Mouse (Mus musculus) cerebellum, postnatal 36 days (tissue): ENCODE results near the gene Zcrb1.
A peak's percentile ranks its signal among the peaks of the same experiment; 100 is the strongest.

Experiments
- DNase-seq, 2 experiments: peaks; one replicate each; pipeline ENCODE4 v3.0.0; 2021 to 2022; ENCODE audit warnings: mixed read lengths in 2 of 2

Zcrb1 gene

DNA sequence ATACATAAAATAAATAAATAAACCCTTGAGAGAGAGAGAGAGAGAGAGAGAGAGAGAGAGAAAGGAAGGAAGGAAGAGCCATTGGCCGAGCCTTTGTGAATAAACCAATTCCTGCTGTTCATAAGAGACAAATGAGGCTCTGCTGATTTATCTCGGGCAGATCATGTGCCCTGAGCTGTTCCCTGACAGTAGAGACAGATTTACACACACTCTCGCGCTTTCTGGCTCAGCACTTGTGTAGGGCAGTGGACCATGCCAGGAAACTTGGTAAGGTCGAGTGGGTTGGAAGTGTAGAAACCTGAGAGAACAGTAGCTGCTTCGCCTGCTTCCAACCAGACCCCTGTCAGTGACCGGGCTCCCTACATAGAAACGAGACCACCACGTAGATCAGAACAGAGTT is 29.6 kb downstream of the Zcrb1 start:
- no peak for DNase-seq

DNA sequence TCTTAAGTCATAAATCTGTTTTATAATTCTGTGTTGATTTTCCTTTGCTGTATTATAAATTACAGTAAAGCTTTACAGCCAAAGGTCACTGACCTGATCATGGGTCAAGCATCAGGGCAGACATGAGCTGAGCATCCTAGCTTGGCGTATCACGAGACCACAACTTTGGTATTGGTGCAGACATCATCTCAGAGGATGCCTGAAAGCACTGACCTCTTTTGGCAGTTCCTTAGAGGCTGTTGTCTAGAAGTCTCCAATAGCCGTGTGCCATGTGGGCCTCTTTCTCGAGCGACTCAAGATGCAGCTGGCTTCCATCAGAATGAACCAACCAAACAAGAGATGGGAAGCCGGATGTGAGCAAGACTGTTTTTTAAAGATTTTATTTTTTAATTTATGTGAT is 32.6 kb downstream of the Zcrb1 start:
- no peak for DNase-seq

DNA sequence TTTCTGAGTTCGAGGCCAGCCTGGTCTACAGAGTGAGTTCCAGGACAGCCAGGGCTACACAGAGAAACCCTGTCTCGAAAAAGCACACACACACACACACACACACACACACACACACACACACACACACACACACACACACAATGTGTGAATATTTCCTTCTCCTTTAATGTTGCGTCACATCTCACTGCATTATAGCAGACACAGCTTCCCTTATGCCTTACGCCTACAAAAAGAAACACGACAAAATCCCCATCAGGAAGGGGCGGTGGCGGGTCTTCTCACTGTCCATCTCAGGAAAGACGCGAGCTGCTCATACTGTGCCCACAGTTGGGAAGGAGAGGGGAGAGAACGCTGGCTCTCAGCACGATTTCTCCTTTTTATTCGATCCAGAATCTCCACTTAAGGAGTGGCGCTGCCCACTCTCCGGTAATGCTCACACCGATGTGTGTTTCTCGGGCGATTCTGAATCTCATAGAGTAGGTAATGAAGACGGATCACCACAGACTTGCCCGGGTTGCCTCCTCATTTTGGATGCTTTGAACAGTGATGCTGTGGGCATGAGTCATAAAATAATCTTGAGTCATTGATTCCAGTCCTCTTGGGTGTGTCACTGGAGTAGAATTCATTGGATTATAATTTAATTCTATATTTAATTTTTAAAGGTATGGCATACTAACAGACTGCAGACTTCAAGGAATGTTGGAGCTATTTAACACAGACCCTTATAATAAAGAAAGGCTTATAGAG is 39.6 kb downstream of the Zcrb1 start:
- DNase-seq = no peak

DNA sequence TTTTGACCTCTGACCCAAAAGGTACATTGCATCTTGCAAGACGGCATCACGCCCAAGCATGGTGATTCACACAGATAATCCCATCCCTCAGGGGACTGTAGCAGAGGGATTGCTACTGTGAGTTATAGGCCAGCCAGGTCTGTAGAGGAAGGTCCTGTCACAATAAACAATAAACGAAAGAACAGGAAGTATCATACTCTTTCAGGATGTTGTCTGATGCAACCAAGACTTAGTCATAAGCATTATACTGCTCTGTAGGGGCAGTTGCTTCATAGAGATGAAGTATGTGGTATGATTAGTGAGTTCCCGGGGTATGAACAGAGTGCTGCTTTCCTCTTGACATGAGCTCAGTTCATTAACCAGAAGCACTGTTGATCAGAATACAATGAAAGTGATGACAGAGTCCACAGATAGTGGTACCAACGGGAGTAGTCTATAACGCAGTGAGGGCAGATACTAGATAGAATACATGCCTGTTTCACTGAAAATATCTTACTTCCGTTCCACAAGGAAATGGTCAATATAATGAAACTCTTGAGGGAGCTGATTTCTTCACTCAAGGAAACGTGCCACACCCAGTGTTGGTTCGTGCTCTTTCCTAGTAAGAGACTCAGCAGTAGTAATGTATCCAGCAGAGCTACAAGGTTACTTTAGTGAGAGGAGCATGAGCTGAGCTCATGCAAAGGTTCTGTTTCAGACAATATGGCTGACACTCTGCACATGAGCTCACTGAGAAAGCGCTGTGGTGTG is 57.3 kb downstream of the Zcrb1 start:
- no peak for DNase-seq

DNA sequence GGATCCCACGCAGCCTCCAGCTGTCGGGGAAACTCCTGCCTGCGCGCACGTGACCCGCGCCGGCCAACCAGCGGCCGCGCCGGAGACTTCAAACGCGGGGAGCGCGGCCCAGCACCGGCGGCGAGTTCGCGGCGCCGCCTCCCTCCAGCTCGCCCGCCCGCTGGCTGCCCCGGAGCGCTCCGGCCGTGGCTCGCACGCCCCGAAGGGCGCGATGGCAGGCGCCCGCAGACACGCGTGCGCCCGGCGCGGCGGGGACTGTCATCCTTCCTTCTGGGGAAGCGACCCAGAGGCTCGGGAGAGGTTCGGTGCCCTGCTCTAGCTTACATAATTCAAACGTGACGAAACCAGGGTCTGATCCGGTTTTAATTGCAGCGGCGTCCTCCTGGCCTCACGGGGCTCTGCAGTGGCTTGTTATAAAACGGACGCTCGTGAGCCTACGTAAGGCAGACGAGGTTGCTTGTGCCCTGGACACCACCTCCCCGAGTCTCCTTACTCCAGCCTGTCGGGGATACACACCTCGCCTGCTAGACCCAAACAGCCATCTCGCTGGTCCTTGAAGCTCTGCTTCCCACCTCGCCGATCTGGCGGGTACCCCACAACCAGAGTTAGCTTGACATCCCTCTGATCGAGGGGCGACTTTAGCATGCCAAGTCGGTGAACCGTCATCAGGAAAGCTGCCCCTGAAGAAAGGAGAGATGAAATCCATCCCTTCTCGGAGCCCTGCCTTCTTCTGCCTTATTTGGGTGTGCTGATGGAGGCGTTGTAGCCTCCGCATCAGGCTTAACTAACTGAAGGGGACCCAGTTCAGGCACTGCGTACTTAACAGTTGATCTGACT is 61.0 kb downstream of the Zcrb1 start, which contains the start of gene Yaf2:
Gene Yaf2, minus strand, starts transcription at position 11 of the 837 bp plus-strand sequence.
- peak; percentile 74 to 83 for DNase-seq

DNA sequence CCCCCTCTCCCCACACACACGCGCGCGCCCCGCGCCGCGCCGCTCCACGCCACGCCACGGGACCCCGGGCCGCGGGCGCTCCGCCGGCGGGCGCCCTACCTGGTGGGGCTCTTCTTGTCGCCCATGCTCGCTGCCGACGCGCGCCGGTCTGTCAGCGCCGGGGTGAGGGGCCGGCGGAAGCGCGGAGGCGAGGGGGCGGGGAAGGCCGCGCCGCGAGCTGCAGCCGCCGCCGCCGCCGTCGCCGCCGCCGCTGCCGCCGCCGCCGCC is 61.5 kb downstream of the Zcrb1 start:
- DNase-seq = no peak
